Mouse (Mus musculus) gastrocnemius, adult 2 months (tissue): ENCODE results near the gene D930048N14Rik. TPM values are rescaled to one million over a fixed set of nuclear protein-coding genes. Genes with fewer than 3 reads are reported as not detected.

ENCODE experiments used
- DNase-seq: peaks from one replicate; pipeline ENCODE4 v3.0.0; 2022
- H3K27ac ChIP-seq: fragments of 200-600 bp; 2 replicates; pipeline ENCODE4 v1.8.1; 2022; ENCODE audit warnings: mild to moderate bottlenecking
- H3K4me3 ChIP-seq: fragments of 200-600 bp; 2 replicates; pipeline ENCODE4 v1.8.1; 2022; ENCODE audit warnings: mild to moderate bottlenecking, moderate library complexity
- CTCF ChIP-seq: fragments of 200-600 bp; IDR thresholded peaks from 2 replicates; pipeline ENCODE4 v1.8.1; 2022; ENCODE audit warnings: antibody characterized with exemption, mild to moderate bottlenecking, moderate library complexity
- intact Hi-C: fragments of 180-260 bp; cut with DNase I; formaldehyde crosslinking; loops from one replicate; pipeline ENCODE4 v1.15.1; 2025
- total RNA-seq, 2 experiments: library from RNA; stranded (reverse); gene quantifications; 2 replicates each; pipeline ENCODE4 v1.2.3; 2021

The D930048N14Rik gene
- total RNA-seq, 2 experiments from 2014 or later: 0.20 to 0.31 TPM

GRCm38 (mm10) chr11:51646751-51647667, 3.7 kb upstream of the D930048N14Rik start:
- Histone ChIP-seq H3K4me3 (peak overlapping the region; percentile 73), H3K27ac (peak overlapping the region; percentile 86)
- intact Hi-C loops: no loop called here
- TF ChIP-seq CTCF: no peak
- DNase-seq: peak; percentile 54

GRCm38 (mm10) chr11:51648566-51648965, 2.2 kb upstream of the D930048N14Rik start:
- intact Hi-C loops: no loop called here
- no peak for DNase-seq
- no peak for TF ChIP-seq CTCF

GRCm38 (mm10) chr11:51649111-51649888, 1.5 kb upstream of the D930048N14Rik start:
- no peak for TF ChIP-seq CTCF
- DNase-seq: no peak
- H3K27ac ChIP-seq: peak overlapping the region; percentile 86
- H3K4me3 ChIP-seq: peak overlapping the region; percentile 73
- intact Hi-C loops: no loop called here

More at GRCm38 (mm10) chr11:51648566-51648965, 2.2 kb upstream of the D930048N14Rik start:
- Histone ChIP-seq H3K4me3 (peak overlapping the region; percentile 73), H3K27ac (peak overlapping the region; percentile 86)

- TF ChIP-seq CTCF: no peak
- no peak for DNase-seq
- H3K4me3 ChIP-seq: peak overlapping the region; percentile 73
- intact Hi-C loops: loop anchor here (5.0 kb wide), 1 partner anchor 33 kb away; the partner anchor contains the start of gene Nhp2
- H3K27ac ChIP-seq: peak overlapping the region; percentile 86
Observed at GRCm38 (mm10) chr11:51649889-51650199, 910 bp upstream of the D930048N14Rik start.

- peak overlapping the region; percentile 86 for H3K27ac ChIP-seq
Observed at GRCm38 (mm10) chr11:51650261-51650660, 493 bp upstream of the D930048N14Rik start.

GRCm38 (mm10) chr11:51652889-51653418, 2.2 kb downstream of the D930048N14Rik start:
- H3K27ac ChIP-seq: no peak overlapping the region
- H3K4me3 ChIP-seq: no peak overlapping the region
- no peak for DNase-seq
- intact Hi-C loops: loop anchor here (5.0 kb wide), 1 partner anchor 36 kb away; the partner anchor contains the start of gene Nhp2
- TF ChIP-seq CTCF: no peak

More at GRCm38 (mm10) chr11:51650261-51650660, 493 bp upstream of the D930048N14Rik start:
- no peak for DNase-seq
- TF ChIP-seq CTCF: no peak
- H3K4me3 ChIP-seq: peak overlapping the region; percentile 73
- intact Hi-C loops: loop anchor here (5.0 kb wide), 1 partner anchor 33 kb away; the partner anchor contains the start of gene Nhp2

- Histone ChIP-seq H3K4me3 (no peak overlapping the region), H3K27ac (no peak overlapping the region)
- no peak for DNase-seq
- intact Hi-C loops: loop anchor here (5.0 kb wide), 1 partner anchor 36 kb away; the partner anchor contains the start of gene Nhp2
- no peak for TF ChIP-seq CTCF
Observed at GRCm38 (mm10) chr11:51653736-51654135, 3.0 kb downstream of the D930048N14Rik start.

- Histone ChIP-seq H3K4me3 (no peak overlapping the region), H3K27ac (no peak overlapping the region)
- no peak for TF ChIP-seq CTCF
- intact Hi-C loops: loop anchor here (5.0 kb wide), 1 partner anchor 38 kb away; the partner anchor contains the start of gene Nhp2
- DNase-seq: peak; percentile 40
Observed at GRCm38 (mm10) chr11:51654891-51655290, 4.1 kb downstream of the D930048N14Rik start.

GRCm38 (mm10) chr11:51656798-51657521, 6.2 kb downstream of the D930048N14Rik start:
- peak overlapping the region; percentile 16; the same call in 1 of the 2 replicates for H3K27ac ChIP-seq
- intact Hi-C loops: no loop called here
- H3K4me3 ChIP-seq: no peak overlapping the region
- DNase-seq: peak; percentile 39
- no peak for TF ChIP-seq CTCF

GRCm38 (mm10) chr11:51658291-51658690, 7.5 kb downstream of the D930048N14Rik start:
- TF ChIP-seq CTCF: no peak
- intact Hi-C loops: no loop called here
- DNase-seq: no peak
- Histone ChIP-seq H3K4me3 (no peak overlapping the region), H3K27ac (peak overlapping the region; percentile 54)

- no peak for DNase-seq
- Histone ChIP-seq H3K4me3 (no peak overlapping the region), H3K27ac (peak overlapping the region; percentile 54)
- no peak for TF ChIP-seq CTCF
- intact Hi-C loops: no loop called here
Observed at GRCm38 (mm10) chr11:51658705-51659104, 8.0 kb downstream of the D930048N14Rik start.
